8 mouse cellular contexts compared by ENCODE assay signal in genomic region chr4:109407701-109408485, GRCm38 (mm10). TPM values are rescaled to one million over a fixed set of nuclear protein-coding genes. Genes with fewer than 3 reads are reported as not detected.
DNase-seq lines count a peak whose midpoint lies in the region; ATAC-seq and TF ChIP-seq lines count a peak whose summit lies in the region.

No protein-coding gene starts in this region.

- peak overlapping the region; percentile 78; the same call in 1 of the 2 replicates for H3K4me3 ChIP-seq in E14TG2a.4 (replicated peaks; ENCODE audit: low read length)
- H3K4me3 ChIP-seq in embryonic facial prominence, embryonic 14.5 days (ENCODE audit: low read depth, low read length): peak overlapping the region; percentile 66; the same call in 1 of the 2 replicates
- H3K4me3 ChIP-seq in limb, embryonic 15.5 days: 0 out of 2 replicates have a peak overlapping the region, but pooled peaks have one; percentile 60

- no peak for TF ChIP-seq CTCF in E14TG2a.4 (conservative IDR thresholded peaks at IDR 0.05; ENCODE audit: low read length)

- H3K27me3 ChIP-seq in E14TG2a.4 (ENCODE audit: insufficient read depth, low read length): peaks cover 66% of the 10 kb centered on the region
- H3K27me3 ChIP-seq in embryonic facial prominence, embryonic 14.5 days (replicated peaks; ENCODE audit: control insufficient read depth, insufficient read depth, low read length): no peaks in the 10 kb centered on the region
- H3K27me3 ChIP-seq in limb, embryonic 15.5 days: no peaks in the 10 kb centered on the region

- H3K4me2 ChIP-seq in embryonic facial prominence, embryonic 14.5 days (ENCODE audit: low read depth, low read length): peak overlapping the region; percentile 94; the same call in 1 of the 2 replicates
- H3K4me2 ChIP-seq in limb, embryonic 15.5 days: peak overlapping the region; percentile 97; the same call in 1 of the 2 replicates

- peaks cover 10% of the 10 kb centered on the region for H3K4me1 ChIP-seq in E14TG2a.4 (replicated peaks; ENCODE audit: low read depth, low read length)
- peaks cover 6% of the 10 kb centered on the region; the same call in 1 of the 2 replicates for H3K4me1 ChIP-seq in embryonic facial prominence, embryonic 14.5 days (ENCODE audit: control insufficient read depth, insufficient read depth, low read length)
- H3K4me1 ChIP-seq in limb, embryonic 15.5 days: peaks cover 31% of the 10 kb centered on the region

- peak overlapping the region; percentile 7; the same call in 1 of the 2 replicates for H3K9ac ChIP-seq in embryonic facial prominence, embryonic 14.5 days (ENCODE audit: low read depth, low read length)
- no peak overlapping the region for H3K9ac ChIP-seq in limb, embryonic 15.5 days

- no peak overlapping the region for H3K27ac ChIP-seq in embryonic facial prominence, embryonic 14.5 days (replicated peaks; ENCODE audit: low read depth, low read length)
- no peak overlapping the region for H3K27ac ChIP-seq in limb, embryonic 15.5 days

- DNase-seq in heart, adult 11 months: peak; percentile 84
- no peak for DNase-seq in heart, postnatal 36 days
- DNase-seq in embryonic facial prominence, embryonic 14.5 days (ENCODE audit: low spot score): peak; percentile 33
- no peak for DNase-seq in right cerebral cortex, postnatal 25 days
- no peak for DNase-seq in urinary bladder, postnatal 36 days (ENCODE audit: low spot score in 2 of 2)
- DNase-seq in embryo, embryonic 10 days (ENCODE audit: low spot score): no peak

- 70% methylated on average over 9 of the region's 9 CpGs for WGBS in embryonic facial prominence, embryonic 14.5 days
- WGBS in limb, embryonic 15.5 days: 57% methylated on average over 9 of the region's 9 CpGs

- H3K36me3 ChIP-seq in E14TG2a.4 (ENCODE audit: insufficient read depth, low read length): no peaks in the 10 kb centered on the region
- H3K36me3 ChIP-seq in embryonic facial prominence, embryonic 14.5 days (ENCODE audit: control insufficient read depth, insufficient read depth, low read length): no peaks in the 10 kb centered on the region
- H3K36me3 ChIP-seq in limb, embryonic 15.5 days: no peaks in the 10 kb centered on the region

- no peak for ATAC-seq in embryonic facial prominence, embryonic 14.5 days (ENCODE audit: low read depth)
- no peak for ATAC-seq in limb, embryonic 15.5 days (ENCODE audit: insufficient number of reproducible peaks, low FRiP score, low TSS enrichment, low read depth)

- no peaks in the 10 kb centered on the region for H3K9me3 ChIP-seq in E14TG2a.4 (ENCODE audit: low read length)
- no peaks in the 10 kb centered on the region for H3K9me3 ChIP-seq in embryonic facial prominence, embryonic 14.5 days (ENCODE audit: control insufficient read depth, low read length)
- no peaks in the 10 kb centered on the region for H3K9me3 ChIP-seq in limb, embryonic 15.5 days

- intact Hi-C loops in heart, postnatal 36 days (cut with DNase I): no loop called here

RNA-seq across cellular contexts. Expression of gene Ttc39a, which starts 1.5 kb away (rescaled TPM):
- 1 to 10 TPM in 1 of 2 experiments, under 1 TPM in 1; 0.89 to 1.4 TPM for total RNA-seq in heart, postnatal 36 days (2021)
- polyA plus RNA-seq in embryonic facial prominence, embryonic 14.5 days (2014; fragmentation: Nextera tagmentation; extraction: Ambion mirVana): 4.0 and 4.2 TPM in 2 replicates
- 3.2 and 4.0 TPM in 2 replicates for polyA plus RNA-seq in limb, embryonic 15.5 days (2015; fragmentation: Nextera tagmentation; extraction: Ambion mirVana)

Comparison
In these comparisons a context has a peak if more than half of its experiments do, and no peak if none do; other contexts are left out.
1. DNase-seq: peak in heart, adult 11 months (single experiment) and embryonic facial prominence, embryonic 14.5 days (single experiment); none in heart, postnatal 36 days (0 of 2), right cerebral cortex, postnatal 25 days (single experiment), urinary bladder, postnatal 36 days (0 of 2) and embryo, embryonic 10 days (single experiment).
2. Peak in every context shown above with its lines, with median percentiles within 50 percentile points of each other: H3K4me3 ChIP-seq.